Mouse (Mus musculus): ENCODE results near the gene Kirrel3. TPM values are rescaled to one million over a fixed set of nuclear protein-coding genes. Genes with fewer than 3 reads are reported as not detected.

Gene Kirrel3
- polyA plus RNA-seq, 1 experiment: not detected

DNA sequence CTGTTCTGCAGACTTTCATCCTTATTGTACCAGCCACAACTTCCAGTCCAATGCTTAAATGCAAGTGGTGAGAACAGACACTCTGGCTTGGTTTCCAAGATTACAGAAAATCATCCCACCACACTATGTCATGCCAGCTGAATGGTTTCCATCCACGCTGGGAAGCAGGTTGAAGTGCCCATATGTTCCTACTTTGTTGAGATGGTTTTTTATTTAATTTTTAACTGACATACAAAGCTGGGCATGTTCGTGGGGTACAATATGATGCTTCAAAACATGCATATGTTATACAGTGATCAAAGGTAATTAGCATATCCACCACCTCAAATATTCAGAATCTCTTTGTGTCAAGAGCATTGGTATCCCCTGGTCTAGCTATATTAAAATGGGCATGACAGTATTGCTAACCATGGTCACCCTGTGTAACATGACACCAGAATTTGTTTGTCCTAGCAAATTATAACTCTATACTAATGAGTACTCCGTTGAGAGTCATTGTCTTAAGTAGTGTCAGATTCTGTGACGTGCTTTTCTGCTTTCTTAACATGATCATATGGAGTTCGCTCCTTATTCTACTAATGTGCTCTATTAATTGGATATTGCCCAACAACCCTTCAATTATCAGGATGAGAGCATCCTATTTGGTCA, 472.6 kb downstream of the Kirrel3 start:
- TF ChIP-seq POLR2A (IDR thresholded peaks at IDR 0.05; ENCODE audit: borderline replicate concordance, low read depth, low read length) (no peak), CTCF (IDR thresholded peaks at IDR 0.05; ENCODE audit: low read depth, low read length) (no peak)
- H3K4me3 ChIP-seq (ENCODE audit: insufficient read depth, low read length): no peak overlapping the region
- no peak overlapping the region for H3K27ac ChIP-seq (ENCODE audit: insufficient read depth, low read depth, low read length)
- no peaks in the 10 kb centered on the region for H3K4me1 ChIP-seq (ENCODE audit: control insufficient read depth, insufficient read depth, low read length)

DNA sequence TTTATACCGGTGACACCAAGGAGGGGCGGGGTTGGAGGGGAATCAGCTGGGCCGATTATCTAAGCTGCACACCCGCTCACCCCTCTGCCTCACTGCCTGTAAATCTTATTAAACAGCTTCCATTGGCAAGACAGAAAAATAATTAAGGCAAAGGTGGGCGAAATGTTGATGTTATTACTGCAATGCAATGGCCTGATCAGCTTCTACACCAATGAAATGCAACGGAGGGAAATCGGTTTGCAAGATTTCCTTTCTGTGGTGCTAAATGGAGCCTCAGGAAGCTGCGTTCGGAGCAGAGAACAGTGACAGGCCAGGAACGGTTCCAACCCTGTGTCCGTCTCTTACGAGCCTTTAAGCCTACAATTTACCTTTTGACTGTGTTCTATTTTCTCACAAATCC, 475.0 kb downstream of the Kirrel3 start:
- Histone ChIP-seq H3K4me3 (ENCODE audit: insufficient read depth, low read length) (no peak overlapping the region), H3K4me1 (ENCODE audit: control insufficient read depth, insufficient read depth, low read length) (no peaks in the 10 kb centered on the region), H3K27ac (ENCODE audit: insufficient read depth, low read depth, low read length) (no peak overlapping the region)
- TF ChIP-seq POLR2A (IDR thresholded peaks at IDR 0.05; ENCODE audit: borderline replicate concordance, low read depth, low read length) (no peak), CTCF (IDR thresholded peaks at IDR 0.05; ENCODE audit: low read depth, low read length) (no peak)

DNA sequence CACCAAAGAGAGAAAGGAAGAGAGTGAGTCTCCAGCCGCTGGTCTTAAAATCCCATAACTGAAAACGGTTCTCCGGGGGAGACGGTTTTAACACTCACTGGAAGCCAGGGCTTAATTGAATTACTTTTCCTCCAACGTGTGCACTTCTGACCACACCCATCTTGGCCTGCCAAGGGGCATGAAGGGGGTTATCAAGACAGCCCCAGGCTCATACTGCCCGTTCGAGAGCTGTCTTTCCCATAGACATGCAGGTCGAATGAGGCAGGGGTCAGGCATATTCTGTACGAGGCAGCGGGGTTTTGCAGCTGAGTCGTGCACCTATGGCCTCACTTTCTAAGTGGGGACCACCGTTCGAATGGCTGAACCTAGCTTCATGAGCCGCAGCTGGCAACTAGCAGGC, 475.5 kb downstream of the Kirrel3 start:
- Histone ChIP-seq H3K4me3 (ENCODE audit: insufficient read depth, low read length) (no peak overlapping the region), H3K4me1 (ENCODE audit: control insufficient read depth, insufficient read depth, low read length) (no peaks in the 10 kb centered on the region), H3K27ac (ENCODE audit: insufficient read depth, low read depth, low read length) (no peak overlapping the region)
- TF ChIP-seq CTCF (IDR thresholded peaks at IDR 0.05; ENCODE audit: low read depth, low read length) (no peak), POLR2A (IDR thresholded peaks at IDR 0.05; ENCODE audit: borderline replicate concordance, low read depth, low read length) (no peak)

DNA sequence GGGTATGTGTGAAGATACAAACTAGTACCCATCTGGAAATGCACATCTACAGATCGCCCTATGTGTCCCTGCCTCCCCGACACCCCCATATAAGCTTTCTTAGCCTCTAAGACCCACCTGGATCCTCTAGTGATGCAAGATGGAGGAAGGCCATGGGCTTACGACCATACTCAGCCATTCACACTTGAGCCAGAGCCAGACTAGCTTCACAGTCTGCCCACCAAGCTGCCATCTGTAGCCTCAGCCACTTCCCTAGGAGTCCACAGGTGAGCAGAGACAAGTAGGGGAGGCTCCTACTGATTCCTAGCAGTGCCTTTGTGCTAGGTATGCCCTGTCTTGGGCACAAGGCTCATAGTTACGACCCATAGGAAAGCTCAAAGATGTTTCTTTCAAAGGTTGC, 476.6 kb downstream of the Kirrel3 start:
- TF ChIP-seq CTCF (IDR thresholded peaks at IDR 0.05; ENCODE audit: low read depth, low read length) (no peak), POLR2A (IDR thresholded peaks at IDR 0.05; ENCODE audit: borderline replicate concordance, low read depth, low read length) (no peak)

DNA sequence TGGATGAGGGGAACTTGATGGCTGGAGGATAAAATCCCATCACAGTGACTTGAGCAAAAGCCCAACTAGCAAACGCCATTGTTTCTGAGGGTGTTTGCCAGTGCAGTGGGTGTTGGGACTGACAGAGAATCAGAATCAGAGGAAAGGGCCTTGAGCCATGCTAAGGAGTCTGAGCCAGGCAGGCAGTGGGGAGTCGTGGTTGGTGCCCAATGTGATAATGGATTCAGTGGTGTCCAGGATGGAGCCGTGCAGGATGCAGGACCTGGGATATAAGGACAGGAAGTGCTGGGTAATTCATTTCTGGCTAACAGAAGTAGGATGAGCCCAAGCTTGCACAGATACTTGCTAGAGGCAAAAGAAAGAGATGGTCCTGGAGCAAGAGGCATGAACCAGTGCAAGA, 477.9 kb downstream of the Kirrel3 start:
- Histone ChIP-seq H3K4me3 (ENCODE audit: insufficient read depth, low read length) (no peak overlapping the region), H3K27ac (ENCODE audit: insufficient read depth, low read depth, low read length) (no peak overlapping the region), H3K4me1 (ENCODE audit: control insufficient read depth, insufficient read depth, low read length) (no peaks in the 10 kb centered on the region)
- TF ChIP-seq CTCF (IDR thresholded peaks at IDR 0.05; ENCODE audit: low read depth, low read length) (no peak), POLR2A (IDR thresholded peaks at IDR 0.05; ENCODE audit: borderline replicate concordance, low read depth, low read length) (no peak)

More for the DNA sequence above, 476.6 kb downstream of the Kirrel3 start:
- H3K4me1 ChIP-seq (ENCODE audit: control insufficient read depth, insufficient read depth, low read length): no peaks in the 10 kb centered on the region
- no peak overlapping the region for H3K4me3 ChIP-seq (ENCODE audit: insufficient read depth, low read length)
- H3K27ac ChIP-seq (ENCODE audit: insufficient read depth, low read depth, low read length): no peak overlapping the region

DNA sequence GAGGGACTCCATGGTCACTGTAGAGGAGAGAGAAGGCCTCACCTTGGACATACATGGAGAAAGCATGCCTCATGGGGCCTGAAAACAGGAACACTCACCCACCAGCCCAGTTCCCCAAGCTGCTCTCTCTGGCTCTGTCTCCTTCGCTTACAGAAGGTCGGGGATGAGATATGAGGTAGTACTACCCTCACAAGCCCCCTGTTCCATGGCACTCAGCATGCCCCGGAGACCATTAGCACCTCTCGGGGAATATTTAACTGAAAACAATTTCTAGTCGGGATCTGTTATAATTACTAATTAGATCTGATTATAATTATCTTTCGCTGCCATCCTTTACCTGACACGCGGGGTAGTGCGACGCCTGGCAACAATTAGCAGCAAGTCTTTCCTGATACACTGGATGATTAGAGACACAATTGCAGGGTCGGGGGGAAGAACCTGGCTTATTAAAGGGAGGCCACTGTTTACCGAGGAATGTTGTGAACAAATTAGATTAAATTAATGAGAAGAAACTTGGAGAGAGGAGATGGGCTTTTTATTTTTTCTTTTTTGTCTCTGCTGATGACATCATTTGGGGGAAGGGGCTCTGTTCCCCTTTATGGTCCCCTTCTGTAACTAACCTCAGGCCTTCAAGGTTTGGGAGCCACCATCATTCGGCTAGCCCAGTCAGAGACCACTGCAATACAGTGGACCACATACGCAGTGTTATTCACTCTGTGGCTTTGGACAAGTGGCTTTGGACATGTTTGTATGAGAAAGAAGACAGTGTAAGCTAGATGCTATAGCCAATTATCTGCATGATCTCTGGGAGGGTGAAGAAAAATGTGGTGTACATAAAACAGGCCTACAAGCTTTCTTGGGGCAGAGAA, 478.7 kb downstream of the Kirrel3 start:
- Histone ChIP-seq H3K4me1 (ENCODE audit: control insufficient read depth, insufficient read depth, low read length) (no peaks in the 10 kb centered on the region), H3K4me3 (ENCODE audit: insufficient read depth, low read length) (no peak overlapping the region), H3K27ac (ENCODE audit: insufficient read depth, low read depth, low read length) (no peak overlapping the region)
- TF ChIP-seq POLR2A (IDR thresholded peaks at IDR 0.05; ENCODE audit: borderline replicate concordance, low read depth, low read length) (no peak), CTCF (IDR thresholded peaks at IDR 0.05; ENCODE audit: low read depth, low read length) (no peak)

DNA sequence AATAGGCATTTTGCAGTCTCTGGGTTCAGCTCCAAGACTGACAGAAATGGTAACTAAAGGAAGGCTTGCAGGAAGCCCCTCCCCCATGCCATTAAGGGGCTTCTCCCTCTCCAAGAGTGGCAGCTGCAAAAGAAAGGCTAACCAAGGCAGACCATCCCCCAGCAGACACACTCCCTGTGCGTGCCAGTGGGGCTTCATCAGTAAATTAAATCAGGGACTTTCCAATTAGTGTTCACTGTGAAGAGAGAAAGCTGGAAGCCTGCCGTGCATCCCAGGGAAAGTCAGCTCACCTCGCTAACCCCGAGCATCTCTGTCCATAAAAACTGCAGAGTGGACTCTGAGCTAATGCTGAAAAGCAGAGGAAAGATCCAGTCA, 479.3 kb downstream of the Kirrel3 start:
- Histone ChIP-seq H3K27ac (ENCODE audit: insufficient read depth, low read depth, low read length) (no peak overlapping the region), H3K4me3 (ENCODE audit: insufficient read depth, low read length) (no peak overlapping the region), H3K4me1 (ENCODE audit: control insufficient read depth, insufficient read depth, low read length) (no peaks in the 10 kb centered on the region)
- TF ChIP-seq POLR2A (IDR thresholded peaks at IDR 0.05; ENCODE audit: borderline replicate concordance, low read depth, low read length) (no peak), CTCF (IDR thresholded peaks at IDR 0.05; ENCODE audit: low read depth, low read length) (no peak)

DNA sequence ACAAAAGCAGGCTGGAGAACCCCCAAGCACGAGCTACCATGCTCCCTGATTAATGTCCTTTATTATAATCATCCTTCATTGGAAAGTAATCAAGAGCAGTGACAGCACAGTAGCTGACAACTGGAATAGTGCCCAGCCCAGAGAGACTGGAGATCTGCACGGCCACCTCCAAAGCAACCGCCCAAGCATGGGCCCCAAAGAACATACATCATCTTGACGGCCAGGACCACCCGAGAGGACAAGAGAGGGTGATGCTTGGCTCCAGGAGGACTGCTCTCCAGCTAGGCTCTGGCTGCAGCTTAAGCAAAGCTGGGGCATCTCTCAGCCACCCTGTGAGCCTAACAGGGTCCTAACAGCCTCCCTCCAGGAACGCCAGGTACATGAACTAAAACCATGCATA, 482.1 kb downstream of the Kirrel3 start:
- no peak for TF ChIP-seq CTCF (IDR thresholded peaks at IDR 0.05; ENCODE audit: low read depth, low read length)
- no peak for TF ChIP-seq POLR2A (IDR thresholded peaks at IDR 0.05; ENCODE audit: borderline replicate concordance, low read depth, low read length)
- Histone ChIP-seq H3K27ac (ENCODE audit: insufficient read depth, low read depth, low read length) (no peak overlapping the region), H3K4me3 (ENCODE audit: insufficient read depth, low read length) (no peak overlapping the region)

DNA sequence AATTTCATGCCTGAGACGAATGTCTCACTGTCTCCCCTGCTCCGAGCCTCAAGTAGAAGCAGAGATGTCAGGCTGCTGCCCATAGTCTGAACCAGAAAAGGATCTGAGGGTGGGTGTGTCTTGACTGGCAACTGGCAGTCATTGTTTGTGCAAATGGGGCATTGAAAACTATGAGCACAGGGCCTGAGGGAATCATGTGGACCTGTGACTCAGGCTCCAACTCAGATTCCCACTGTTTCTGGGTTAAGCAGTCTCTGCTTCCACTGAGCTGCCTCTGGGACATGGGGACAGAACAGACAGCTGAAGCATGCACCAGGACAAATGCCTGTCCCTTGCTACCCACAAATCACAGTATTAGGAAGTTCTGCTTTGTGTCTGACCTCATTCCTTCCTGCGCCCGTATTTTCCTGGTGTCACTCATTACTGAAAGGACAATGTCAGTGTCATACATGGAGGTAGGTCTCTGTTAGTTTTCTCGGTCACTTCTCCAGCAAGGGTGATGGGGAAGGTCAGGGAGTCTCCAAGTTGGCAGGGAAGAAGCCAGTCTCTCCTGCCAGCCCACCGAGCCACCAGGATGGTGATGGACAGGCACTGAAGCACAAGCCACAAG, 484.3 kb downstream of the Kirrel3 start:
- TF ChIP-seq POLR2A (IDR thresholded peaks at IDR 0.05; ENCODE audit: borderline replicate concordance, low read depth, low read length) (no peak), CTCF (IDR thresholded peaks at IDR 0.05; ENCODE audit: low read depth, low read length) (no peak)
- no peaks in the 10 kb centered on the region for H3K4me1 ChIP-seq (ENCODE audit: control insufficient read depth, insufficient read depth, low read length)
- H3K4me3 ChIP-seq (ENCODE audit: insufficient read depth, low read length): no peak overlapping the region
- H3K27ac ChIP-seq (ENCODE audit: insufficient read depth, low read depth, low read length): no peak overlapping the region

More for the DNA sequence above, 482.1 kb downstream of the Kirrel3 start:
- H3K4me1 ChIP-seq (ENCODE audit: control insufficient read depth, insufficient read depth, low read length): no peaks in the 10 kb centered on the region

DNA sequence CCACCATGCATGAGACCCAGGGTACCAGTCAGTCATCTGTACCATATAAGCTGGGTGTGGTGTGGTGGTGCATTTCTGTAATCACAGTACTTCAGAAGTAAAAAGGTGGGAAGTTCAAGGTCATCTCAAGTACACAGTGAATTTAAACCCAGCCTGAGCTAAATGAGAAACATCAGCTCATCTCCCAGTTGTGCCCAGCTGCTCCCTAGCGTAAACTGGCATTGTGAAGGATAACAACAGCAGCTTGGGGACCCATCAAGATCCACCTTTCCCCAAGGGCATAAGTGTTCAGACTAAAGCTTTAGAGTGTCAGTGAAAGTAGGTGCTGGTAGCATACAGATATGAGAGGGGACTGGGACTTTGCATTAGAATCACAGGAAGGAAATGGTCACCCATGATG, 488.6 kb downstream of the Kirrel3 start:
- no peak overlapping the region for H3K27ac ChIP-seq (ENCODE audit: insufficient read depth, low read depth, low read length)
- H3K4me1 ChIP-seq (ENCODE audit: control insufficient read depth, insufficient read depth, low read length): no peaks in the 10 kb centered on the region
- TF ChIP-seq POLR2A (IDR thresholded peaks at IDR 0.05; ENCODE audit: borderline replicate concordance, low read depth, low read length) (no peak), CTCF (IDR thresholded peaks at IDR 0.05; ENCODE audit: low read depth, low read length) (no peak)
- no peak overlapping the region for H3K4me3 ChIP-seq (ENCODE audit: insufficient read depth, low read length)
